Mouse (Mus musculus) testis, adult 2 months (tissue): ENCODE results near the gene Castor2.

ENCODE experiments used
- CTCF ChIP-seq: fragments of 200-500 bp; IDR thresholded peaks from 2 replicates; pipeline ENCODE4 v1.5.1; 2012; ENCODE audit warnings: low read depth, mild to moderate bottlenecking, inconsistent platforms, low read length, moderate library complexity; ENCODE audit not compliant: control insufficient read depth, insufficient read depth, insufficient replicate concordance
- POLR2A ChIP-seq: fragments of 200-500 bp; IDR thresholded peaks from 2 replicates; pipeline ENCODE4 v1.6.1; 2012; ENCODE audit warnings: low read depth, mild to moderate bottlenecking, inconsistent platforms, low read length, moderate library complexity; ENCODE audit not compliant: control insufficient read depth

DNA sequence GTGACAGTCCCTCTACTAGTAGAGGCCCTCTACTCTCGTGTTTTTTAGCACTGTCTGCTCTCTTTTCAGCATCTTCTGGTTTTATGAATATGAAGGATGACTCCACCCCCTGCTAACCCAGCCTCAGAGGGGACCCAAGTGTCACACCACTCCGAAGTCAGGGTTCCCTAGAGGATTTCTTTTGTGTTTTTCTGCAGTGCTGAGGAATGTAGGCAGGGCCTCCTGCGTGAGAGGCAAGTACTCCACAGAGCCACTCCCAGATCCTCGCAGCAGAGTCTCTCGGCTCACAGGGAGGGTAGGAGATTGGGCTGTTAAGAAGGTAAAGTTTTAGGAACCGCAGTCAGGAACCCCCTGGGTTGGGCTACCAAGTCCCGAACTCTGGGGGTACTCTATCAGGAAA is 41.7 kb downstream of the Castor2 start:
- TF ChIP-seq CTCF (no peak), POLR2A (no peak)
